Mouse (Mus musculus): ENCODE measurements at regions not wholly inside any gene's neighbourhood (a gene's known extent, or its start where the extent isn't known, plus 50 kb on each side); places are given as distances from the start of the nearest gene placed in this dataset.
A peak's percentile ranks its signal among the peaks of the same experiment; 100 is the strongest.

DNA sequence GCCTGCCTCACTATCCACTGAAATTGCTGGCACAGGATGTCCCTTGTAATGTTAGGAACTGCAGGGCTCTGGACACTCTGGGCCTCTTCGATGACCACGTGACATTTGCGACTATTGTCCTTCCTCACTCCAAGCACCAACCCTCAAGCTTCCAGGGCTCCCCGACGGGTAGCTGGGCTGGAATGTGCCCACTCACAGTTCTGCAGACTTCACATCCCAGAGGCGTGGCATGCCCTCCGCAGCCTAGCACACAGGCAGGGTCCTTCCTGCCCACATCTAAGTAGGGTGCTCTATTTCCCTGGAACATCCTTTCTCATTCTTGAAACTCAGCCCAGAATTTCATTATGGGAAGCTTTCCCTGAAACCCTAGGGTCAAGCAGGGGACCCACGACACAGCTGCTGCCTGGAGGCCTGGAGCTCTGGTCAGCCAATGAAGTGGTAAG, 95.2 kb upstream of the Spred2 start:
- no peak for DNase-seq

DNA sequence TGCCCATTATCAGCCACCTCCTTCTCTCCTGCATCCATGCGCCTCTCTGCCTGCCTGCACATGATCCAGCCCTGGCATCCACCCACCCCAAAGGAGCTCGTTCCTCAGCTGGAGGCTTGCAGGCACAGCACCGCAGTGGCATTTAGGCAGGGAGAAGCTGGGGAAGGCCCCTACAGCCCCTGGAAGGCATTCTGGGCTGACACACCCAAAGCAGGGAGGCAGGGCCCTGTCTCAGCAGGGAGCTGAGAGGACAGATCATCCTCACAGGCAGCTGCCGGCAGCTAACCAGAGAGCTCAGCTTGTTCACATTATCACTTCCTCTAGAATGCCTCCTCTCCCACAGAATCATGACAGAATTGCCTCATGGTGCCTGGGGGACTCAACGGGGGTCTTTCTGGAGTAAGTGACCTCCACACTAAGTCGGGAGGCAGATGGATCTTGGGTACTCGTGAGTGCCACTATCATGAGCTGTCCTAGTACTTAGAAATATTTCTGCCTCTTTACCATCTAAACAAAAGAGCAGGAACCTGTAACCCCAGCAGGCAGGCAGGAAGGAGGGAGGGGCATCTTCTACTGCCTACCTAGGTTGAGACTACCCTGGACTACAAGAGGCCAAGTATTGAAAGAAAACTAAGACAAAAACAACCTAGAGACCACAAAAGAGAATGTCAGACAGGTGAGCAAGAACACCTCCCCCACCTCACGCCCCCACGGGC, 94.5 kb upstream of the Spred2 start:
- DNase-seq, result no peak

DNA sequence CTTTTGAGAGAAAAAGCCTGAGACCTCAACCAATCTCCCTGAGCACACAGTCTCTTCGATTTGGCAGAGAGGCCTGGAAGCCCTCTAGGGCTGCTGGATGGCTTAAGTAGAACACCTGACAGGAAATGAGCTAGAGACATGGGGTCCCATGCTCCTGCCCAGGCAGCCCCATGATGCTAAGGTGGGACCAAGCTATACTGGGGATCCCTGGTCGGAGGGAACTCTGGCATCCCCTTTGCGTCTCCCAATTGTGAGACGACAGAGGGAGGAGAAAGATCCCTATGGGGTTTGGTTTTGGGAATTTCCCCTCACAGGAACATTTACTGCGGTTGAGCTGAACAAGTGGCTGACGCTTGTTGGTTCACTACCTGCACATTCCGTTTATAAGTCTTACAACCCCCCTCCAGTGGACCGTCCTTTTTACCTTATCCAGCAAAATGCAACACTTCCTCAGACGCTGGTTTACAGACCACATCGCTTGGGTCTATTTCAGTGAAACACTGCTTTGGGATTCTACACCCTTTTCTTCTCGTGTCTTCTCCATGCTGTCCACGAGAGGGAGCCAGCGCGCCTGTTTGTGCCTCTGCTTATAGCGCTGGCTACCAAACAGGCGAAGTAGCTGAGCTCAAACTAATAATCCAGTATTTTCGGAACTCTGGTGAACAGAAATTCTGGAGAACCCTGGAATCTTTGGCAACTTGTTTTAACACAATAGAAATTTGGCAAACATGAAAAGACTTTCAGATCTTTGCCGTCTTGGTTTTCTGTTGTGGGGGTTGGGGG, 93.7 kb upstream of the Spred2 start:
- peak; percentile 84 for DNase-seq

DNA sequence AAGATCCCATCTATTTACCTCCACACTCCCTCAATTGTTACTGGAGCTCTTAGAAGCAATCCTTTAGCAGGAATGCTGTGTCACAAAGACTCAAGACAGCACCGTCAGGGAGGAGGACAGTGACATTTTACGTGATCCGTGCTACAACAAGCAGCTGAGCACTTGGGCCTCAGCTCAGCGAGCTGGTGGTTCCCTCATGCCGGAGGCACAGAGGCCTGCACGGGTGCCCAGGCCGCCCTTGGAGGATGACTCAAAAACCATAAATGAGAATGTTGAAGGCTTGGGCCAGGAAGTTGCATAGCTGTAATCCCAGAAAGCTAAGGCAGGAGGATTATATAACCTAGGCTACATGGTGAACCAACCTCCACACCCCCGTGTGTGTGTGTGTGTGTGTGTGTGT, 89.6 kb upstream of the Spred2 start:
- DNase-seq, result peak; percentile 30

DNA sequence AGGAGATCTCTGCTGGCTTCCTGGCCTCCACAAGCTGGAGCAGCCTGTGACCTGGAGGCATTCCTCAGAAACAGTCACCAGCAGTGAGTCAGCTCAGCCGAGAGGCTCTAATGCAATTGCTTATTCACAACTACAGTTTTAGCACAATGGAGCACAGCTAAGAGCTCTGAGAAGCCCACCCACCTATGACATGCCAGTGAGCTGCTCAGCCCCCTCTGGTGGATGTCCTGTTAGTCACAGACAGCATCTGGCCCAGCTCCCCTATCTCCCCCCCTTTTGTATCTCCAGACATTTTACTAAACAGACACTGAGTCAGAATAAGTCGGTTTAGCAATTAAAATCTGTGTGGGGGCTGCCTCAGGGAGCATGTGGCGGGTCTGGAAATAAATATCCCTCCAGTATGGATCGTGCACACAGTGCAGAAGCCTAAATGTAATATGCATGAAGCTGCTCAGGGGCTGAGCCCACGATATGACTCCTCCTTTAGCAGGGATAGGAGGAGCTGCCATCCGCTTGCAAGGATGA, 88.9 kb upstream of the Spred2 start:
- DNase-seq, result peak; percentile 19

DNA sequence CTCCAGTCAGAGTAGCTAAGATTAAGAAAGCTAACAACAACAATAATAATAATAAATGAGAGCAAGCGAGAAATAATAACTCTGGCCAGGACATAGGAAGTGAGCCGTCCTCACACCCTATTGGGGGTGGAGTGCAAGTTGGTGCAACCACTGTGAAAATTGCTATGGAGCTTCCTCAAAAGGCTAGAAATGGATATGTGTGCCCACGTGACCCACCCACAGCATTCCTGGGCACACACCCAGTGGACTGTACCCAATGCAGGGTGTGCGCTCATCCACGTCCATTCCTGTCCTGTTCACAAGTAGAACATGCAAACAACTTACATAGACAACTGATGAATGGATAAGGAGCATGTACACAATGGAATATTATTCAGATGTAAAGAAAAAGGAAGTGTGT, 85.2 kb upstream of the Spred2 start:
- DNase-seq, result no peak

DNA sequence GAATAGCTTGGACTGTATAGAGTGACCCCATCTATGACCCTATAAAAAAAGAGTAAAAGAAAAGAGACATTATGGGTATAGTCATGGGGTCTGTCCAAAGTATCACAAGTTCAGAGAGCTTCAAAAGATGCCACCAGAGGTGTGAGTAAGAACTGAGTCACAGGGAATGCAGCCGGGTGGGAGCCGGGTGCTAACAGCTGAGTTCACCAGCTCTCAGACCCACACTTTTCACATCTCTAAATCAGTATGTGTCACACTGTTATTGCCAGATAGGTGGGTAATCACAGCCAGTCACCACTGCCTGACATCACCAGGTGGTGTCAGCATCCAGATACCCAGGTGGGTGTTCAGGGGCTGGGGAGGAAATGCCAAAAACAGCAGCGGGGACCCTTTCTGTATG, 81.1 kb upstream of the Spred2 start:
- no peak for DNase-seq

DNA sequence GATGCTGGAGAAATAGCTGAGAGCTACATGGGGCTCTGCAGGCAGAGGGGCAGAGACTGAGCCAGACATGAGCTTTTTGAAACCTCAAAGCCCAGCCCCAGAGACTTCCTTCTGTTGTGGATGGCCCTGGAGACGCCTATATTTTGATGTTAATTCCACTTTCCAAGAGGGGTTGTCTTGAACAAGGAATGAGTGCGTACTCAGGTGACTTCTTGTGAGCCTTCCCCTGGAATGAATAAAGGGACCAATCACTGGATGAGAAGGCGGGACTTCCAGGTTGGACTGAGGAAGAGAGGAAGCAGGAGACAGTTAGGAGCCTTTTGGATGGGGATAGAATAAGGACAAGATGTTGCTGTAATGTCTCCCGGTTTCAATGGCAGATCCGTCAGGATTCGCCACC, 76.3 kb upstream of the Spred2 start:
- DNase-seq, result no peak

DNA sequence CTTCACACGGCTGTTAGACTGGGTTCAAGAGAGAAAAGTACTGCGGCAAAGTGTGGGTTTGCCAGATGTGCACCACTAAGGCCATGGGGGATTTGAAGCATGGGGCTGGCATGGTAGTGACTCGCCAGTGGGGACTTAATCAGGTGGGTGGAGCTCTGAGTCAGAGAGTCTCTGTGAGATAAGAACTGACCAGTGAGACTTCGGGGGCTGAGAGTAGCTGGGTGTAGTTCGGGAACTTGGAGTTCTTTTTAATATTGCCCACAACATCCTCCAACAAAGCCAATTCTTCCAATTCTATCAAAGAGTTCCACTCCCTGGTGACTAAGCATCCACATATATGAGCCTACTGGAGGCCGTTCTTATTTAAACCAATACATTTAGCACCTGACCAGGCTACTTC, 75.8 kb upstream of the Spred2 start:
- no peak for DNase-seq

DNA sequence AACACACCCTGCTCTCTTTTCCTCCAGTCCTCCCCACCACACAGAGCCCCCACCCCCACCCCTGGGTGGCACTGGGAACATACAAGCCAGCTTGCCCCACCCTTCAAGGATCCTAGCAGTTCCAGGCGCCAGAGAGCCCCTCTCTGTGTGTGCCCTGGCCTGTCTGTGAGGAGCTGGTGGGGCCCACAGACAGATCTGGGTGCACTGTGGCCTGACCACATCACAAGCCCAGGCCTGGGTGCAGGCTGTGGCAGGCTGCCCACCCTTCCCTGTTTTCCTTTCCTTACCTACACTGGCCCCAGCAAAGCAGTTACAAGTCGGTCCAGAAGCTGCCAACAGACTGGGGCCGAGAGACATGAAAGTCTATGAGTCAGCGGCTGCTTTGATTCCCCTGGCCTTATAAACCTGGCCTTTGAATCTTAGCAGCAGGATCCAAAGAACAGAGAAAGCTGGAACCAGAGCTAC, 74.8 kb upstream of the Spred2 start:
- DNase-seq, result peak; percentile 35

DNA sequence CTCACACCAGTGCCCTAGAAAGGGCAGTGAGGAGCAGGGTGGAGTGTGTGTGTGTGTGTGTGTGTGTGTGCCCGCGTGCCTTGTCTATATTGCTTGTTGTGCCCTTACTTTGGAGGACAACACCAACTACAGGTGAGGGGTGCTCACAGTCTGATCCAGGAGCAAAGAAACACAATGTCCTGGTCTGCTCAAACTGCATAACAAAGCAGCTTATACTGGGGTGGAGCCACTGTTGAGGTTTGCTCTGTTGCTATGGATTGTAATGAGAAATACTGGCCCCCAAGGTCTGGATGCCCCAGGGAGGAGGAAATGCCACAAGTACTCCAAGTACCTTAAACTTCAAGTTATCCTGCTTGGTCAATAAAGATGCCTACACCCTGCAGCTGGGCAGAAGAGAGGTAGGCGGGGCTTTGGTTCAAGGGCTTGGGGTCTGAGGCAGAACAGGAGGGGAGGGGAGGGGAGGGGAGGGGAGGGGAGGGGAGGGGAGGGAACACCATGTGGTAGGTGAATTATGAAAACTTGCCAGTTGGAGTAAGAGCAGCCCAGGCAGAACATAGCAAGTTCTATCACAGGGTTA, 74.2 kb upstream of the Spred2 start:
- DNase-seq, result no peak

DNA sequence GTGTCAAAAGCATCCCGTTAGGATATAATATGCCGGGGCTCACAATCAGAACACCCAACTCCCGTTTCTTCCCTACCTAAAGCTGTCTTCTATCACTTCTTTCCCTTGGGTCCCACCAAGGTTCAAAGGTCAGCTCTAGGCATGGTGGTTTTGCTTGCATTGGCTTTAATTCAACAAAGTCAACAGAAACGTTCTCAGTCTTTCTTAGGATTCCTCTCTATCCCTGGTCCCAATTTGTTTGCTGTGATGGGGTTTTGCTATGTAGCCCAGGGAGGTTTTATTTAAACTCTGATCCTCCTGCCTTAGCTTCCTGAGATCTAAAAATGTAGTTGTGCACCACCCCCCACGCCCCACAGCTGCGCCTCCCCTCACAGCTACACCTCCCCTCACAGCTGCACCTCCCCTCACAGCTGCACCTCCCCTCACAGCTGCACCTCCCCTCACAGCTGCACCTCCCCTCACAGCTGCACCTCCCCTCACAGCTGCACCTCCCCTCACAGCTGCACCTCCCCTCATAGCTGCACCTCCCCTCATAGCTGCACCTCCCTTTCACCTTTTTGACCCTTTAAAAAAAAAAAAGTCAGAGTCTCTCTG, 73.1 kb upstream of the Spred2 start:
- DNase-seq, result no peak

DNA sequence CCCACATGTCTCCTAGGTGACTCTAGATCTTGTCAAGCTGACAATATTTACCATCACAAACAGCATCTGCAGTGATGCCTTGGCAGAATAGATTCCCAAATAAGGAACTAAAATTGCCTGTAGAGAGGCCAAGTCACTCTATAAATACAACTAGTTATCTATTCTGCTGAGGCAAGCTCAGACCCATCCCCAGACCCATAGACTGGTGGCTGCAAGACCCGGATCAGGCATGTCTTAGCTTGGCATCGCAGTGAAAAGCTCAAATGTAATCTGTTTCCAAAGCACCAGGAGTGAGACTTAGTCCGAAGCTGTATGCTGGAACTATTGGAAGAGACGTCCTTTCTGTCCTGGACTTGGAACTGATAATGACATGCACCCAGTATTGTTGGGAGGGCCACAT, 62.6 kb upstream of the Spred2 start:
- DNase-seq, result no peak

DNA sequence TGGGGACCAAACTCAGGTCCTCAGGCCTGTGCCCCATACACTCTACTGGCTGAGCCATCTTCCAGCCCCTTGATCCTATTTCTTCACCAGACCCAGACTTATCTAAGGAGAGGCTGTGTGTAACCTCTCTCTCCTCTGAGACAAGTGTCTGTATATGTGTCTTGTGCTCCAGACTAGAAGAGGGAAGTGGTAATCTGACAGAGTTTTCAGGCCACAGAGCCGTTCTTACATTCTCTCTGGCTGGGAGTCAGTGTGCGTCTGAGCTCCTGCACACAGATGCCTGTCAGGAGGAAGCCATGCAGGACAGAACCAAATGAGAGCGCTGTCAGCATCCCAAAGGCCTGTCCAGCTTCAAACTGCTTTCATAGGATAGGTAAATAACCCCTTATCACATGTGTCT, 60.8 kb upstream of the Spred2 start:
- no peak for DNase-seq

DNA sequence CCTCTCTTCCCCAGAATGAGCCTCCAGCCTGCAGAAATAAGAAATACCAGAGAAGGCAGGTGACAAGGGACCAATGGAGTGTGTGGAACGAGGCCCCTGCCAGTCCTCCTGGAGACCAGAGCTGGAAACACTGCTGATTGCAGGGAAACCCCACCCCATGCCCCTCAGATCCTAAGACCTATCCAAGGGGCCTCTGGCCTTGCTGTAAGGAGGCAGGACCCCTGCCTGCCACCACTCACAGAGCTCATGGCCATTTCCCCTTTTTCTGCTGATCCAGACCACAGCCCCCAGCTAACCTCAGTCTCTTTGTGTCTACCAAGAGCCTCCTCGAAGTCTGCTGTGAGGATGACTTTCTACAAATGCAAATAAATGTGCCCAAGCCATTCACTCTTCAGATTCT, 57.9 kb upstream of the Spred2 start:
- no peak for DNase-seq

DNA sequence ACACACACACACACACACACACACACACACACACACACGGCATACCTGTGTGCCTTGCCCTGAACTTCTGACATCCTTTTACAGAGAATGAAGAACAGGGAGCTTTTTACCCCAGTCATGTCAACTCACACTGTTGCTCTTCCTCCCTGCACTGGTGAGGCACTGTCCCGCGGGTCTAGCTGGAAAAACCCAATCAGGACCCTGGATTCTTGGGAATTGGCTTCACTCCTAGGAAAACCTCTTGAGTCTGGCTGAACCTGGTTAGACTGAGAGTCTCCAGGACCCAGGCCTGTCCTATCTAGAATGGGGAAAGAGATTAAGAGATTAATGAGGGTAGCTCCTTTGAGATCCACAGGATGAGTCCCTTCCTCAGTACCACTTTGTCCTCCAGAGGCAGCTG, 54.5 kb upstream of the Spred2 start:
- DNase-seq, result no peak

DNA sequence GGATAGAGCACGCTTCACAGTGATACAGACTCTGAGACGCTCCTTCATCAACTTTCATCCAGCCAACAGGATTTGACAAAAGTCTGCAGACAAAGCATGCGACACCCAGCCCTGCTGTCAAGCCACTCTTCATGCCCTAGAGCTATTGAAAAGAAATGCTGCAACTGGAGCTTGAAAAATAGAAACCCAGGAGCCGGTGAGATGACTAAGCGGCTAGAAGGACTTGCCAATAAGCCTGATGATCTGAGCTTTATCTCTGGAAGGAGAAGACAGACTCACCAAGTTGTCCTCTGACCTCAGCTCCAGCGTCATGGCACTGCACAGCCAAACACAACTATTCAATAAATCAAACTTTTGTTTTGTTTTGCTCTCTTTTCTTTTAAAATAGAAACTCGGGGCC, 54.0 kb upstream of the Spred2 start:
- peak; percentile 20 for DNase-seq

DNA sequence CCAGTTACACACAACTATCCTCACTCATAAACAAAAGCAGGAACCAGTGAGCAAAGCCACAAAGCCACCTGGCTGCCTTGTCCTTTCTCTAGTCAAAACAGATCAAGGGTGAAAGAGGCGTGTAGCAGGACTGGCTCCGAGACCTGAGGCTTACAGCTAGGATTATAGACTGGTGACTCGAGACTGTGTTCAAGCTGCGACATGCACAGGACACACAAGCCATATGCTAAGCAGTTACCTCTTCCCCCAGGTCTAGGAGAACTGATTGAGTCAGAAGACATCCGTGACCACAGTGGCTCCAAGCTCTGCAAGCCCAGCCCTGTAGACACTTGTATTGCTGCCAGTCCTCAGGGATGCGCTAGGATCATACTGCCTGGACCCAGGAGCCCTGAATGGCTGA, 50.4 kb upstream of the Spred2 start:
- no peak for DNase-seq

Measured in adrenal gland, postnatal 25 days (tissue).